Mouse (Mus musculus): ENCODE results near the gene Rims3. TPM values are rescaled to one million over a fixed set of nuclear protein-coding genes. Genes with fewer than 3 reads are reported as not detected.
A peak's percentile ranks its signal among the peaks of the same experiment; 100 is the strongest.

Gene Rims3
- polyA plus RNA-seq (2017; shearing (Covaris generic)), result 1 to 10 TPM in 2 of 3 experiments, under 1 TPM in 1; 0.58 to 1.1 (median 1.0) TPM

GRCm38 (mm10) chr4:120854588-120855319 is at the start of gene Rims3:
Rims3 (plus strand) TSS chr4:120854816.
- peak; percentile 85 for ATAC-seq

- no peak for ATAC-seq
These were observed 48.8 kb upstream of the Rims3 start for GRCm38 (mm10) chr4:120805816-120806215.

DNA sequence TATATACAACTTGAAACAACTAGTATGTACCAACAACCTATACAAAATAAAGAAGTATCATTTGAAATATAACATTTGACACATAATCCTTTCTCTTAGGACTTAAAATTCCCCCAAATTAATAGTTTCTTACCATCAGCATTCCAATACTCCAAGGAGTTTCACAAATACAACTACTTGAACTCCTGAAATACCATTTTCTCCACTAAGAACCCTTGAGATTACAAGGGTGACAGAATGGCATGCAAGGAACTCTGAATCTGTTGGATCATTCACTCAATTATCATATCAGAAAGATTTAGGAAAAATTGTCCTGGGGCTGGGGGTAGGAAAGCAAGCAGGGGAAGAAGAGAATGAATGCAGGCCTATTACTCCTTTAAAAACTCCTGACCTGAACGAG is 40.9 kb upstream of the Rims3 start:
- no peak for ATAC-seq

DNA sequence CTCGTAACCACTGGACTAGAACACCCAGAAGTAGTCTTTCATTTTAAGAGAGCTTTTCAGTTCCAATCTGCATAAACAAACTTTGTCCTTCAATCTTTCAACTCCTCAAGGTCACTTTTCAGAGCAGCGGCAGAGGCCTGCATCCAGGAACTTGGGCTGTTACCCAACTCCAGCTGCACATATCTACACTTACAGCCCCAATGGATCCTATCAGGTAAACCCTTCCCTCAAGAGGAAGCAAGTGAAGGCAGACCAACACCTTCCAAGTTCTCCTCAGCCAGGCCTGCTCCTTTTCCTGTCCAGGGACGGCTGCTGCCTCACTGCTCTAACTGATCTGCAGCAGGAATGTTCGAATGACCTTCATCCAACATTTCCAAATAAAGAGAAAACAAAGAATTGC is 40.4 kb upstream of the Rims3 start:
- no peak for ATAC-seq

- peak; percentile 2 for ATAC-seq
These were observed 39.5 kb upstream of the Rims3 start for GRCm38 (mm10) chr4:120815163-120815562.

- peak; percentile 100 for ATAC-seq
These were observed 38.8 kb upstream of the Rims3 start for GRCm38 (mm10) chr4:120815622-120816334.

DNA sequence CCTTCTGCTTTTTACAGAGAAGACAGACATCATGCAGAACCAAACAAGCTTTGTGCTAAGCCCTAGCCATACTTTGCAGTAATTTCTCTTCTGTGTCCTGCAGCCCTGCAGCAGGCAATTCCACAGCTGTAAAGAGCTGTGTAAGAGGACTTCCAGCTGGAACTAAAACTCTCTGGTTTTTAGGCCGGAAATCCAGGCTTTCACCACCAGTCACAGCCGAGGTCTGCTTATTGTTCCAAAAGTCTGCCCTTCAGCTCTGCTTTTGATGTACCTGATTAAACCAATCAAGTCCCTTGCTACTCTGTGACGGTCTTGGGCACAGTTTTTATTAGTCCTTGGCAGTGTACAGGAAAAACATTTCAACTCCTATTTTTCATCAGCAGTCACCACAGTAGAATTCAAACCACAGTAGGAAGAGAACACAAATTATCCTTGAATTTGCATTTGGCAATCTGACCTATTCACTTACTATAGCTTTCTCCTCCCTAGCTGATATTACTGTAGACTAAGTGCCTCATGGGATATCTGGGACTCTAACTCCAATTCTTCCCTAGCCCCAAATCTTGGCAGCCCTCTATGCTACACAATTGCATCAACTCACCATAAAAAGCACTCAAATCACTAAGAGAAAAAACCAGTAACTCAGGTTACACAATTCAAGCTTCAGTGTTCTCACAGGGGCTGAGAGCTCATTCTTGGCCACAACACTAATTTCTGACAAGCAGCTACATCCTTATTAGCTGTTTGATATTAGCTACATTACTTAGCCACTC is 37.4 kb upstream of the Rims3 start:
- no peak for ATAC-seq

- ATAC-seq, result no peak
These were observed 36.7 kb upstream of the Rims3 start for GRCm38 (mm10) chr4:120817951-120818350.

GRCm38 (mm10) chr4:120819296-120819695 is 35.3 kb upstream of the Rims3 start:
- ATAC-seq, result no peak

GRCm38 (mm10) chr4:120819871-120820270 is 34.7 kb upstream of the Rims3 start:
- no peak for ATAC-seq

DNA sequence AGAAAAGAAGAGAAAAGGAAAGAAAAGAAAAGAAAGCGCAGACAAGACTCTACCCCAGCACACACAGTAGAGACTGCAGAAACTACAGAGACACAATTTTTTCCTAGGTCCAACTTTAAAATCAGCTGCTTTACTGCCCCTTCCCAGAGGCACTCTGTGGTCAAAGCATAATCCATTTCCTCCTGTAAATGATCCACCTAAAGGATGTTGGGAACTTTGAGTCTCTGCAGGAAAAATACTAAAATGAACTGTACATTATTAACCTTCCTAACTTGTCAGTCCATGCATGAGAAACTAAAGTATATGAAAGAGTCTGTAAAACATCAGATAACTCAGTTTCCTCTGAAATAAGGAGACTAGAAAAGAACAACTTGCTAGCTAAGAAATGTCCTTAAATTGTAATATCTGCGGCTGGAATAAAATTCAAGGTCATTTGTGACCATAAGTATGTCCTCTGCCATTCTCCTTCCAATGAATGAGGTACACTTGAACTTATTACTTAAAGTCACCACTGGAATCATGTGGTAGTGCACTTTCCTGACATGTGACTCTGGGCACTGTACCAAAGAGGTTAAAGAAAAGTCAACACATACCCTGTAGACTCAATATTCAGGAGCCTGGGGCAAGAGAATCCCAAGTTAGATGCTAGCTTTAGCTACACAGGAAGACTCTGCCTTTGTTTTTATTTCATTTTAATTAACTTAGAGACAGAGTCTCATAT is 32.3 kb upstream of the Rims3 start:
- ATAC-seq, result no peak

DNA sequence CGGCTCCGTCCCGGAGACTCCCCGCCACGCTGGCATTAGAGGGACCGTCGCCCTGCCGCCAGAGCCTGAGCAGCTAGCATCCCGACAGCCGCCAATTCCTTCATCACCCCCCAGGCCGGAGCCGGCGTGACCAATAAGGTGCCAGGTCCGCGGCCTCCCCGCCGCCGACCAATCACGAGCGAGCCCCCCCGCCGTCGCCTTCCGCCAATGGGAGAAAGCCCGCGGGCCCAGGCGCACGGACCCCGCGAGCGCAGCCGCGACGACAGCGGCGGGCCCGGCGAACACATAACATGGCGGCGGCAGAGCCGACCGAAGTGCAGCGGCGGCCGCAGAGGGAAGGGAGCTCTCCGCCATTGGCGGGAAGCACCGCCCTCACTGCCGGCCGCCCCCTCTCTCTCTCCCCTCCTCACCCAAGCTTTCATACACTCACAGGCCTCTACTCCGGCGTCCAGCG is 29.5 kb upstream of the Rims3 start:
- ATAC-seq, result peak; percentile 67

DNA sequence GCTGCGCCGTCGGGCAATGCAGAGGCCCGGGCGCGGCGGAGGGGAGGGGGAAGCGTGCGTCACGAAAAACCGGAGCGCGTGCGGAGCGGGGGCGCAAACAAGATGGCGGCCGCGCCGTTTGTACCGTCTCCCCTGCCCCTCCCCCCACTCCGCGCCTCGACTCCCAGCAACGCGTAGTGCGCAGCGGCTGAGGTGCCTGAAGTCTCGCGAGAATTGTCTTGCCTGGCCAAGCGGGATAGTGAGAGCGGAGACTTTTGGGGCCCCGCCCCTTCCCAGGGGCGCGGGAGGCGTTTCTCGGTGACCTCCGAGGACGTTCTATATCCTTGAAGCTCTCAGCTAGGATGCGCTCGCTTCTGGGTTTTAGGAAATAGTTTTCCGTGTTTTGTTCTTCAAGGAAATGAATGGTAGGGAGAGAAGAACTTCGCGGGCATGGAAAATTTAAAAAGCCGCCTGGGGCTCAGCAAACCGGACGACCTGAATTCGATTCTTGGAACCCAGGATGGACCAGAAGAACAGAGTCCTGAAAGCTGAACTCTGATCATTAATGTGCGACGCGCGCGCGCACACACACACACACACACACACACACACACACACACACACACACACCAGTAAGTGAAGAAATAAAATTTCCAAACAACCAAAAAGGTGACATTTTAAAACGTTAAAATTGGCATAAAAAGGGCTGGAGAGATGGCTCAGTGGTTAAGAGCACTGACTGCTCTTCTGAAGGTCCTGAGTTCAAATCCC is 28.9 kb upstream of the Rims3 start:
- peak; percentile 92 for ATAC-seq

DNA sequence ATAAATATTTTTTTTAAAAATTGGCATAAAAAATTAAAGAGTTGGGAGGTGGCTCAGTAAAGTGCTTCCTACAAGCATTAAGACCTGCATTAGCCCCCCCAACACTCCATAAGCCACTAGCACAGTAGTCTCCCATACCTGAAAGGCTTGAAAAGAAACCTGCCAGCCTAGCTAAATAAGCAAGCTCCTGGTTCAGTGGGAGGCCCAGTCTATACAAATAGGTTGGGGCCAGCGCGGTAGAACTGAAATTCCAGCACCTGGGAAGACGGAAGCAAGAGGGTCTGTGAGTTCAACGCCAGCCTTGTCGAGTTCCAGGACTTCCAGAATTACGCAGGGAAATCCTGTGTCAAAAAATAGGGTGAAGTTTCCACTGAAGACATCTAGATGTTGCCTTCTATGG is 28.2 kb upstream of the Rims3 start:
- ATAC-seq, result no peak

GRCm38 (mm10) chr4:120830767-120831166 is 23.8 kb upstream of the Rims3 start:
- ATAC-seq, result no peak

DNA sequence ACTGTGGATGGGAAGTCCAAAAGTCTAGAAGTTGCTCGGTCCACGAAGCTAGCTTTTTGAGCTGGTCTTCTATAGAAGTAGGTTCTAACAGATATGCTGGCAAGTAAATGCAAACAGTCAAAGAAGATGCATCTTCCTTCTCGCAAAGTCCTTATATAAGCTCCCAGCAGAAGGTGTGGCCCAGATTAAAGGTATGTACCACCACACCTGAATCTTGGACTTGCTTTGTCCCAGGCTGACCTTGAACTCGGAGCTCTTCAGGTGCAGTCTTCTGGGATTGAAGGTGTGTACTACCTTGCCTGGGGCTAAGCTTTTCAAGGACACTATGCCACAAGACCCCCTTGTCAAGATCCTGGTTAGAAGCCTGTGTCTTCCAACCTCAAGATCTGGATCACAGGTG is 23.1 kb upstream of the Rims3 start, which contains the start of gene Nfyc:
Nfyc (minus strand) TSS at position 101 of the 400 bp plus-strand sequence.
- ATAC-seq, result no peak

- ATAC-seq, result no peak
These were observed 13.3 kb upstream of the Rims3 start for GRCm38 (mm10) chr4:120841342-120841741.

- ATAC-seq, result no peak
These were observed 10.1 kb upstream of the Rims3 start for GRCm38 (mm10) chr4:120844423-120845082.

DNA sequence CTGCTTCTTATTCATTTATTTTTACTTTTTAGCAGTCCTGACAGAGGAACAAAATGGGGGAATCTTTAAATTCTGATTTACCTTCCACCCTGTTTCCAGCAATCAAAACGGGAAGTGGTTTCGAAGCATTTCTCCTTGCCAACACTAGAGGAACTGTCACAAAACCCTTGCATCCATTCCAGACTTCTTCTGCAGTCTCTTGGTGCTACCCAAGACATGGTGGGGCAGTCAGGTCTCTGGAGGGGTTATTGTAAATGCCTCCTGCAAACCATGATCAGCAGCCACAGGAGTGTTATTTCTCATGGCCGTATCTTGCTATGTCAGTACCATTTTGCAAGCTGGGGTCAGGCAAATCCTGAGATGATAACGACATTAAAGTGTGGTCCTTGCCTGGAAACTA is 9.5 kb upstream of the Rims3 start:
- ATAC-seq, result no peak

DNA sequence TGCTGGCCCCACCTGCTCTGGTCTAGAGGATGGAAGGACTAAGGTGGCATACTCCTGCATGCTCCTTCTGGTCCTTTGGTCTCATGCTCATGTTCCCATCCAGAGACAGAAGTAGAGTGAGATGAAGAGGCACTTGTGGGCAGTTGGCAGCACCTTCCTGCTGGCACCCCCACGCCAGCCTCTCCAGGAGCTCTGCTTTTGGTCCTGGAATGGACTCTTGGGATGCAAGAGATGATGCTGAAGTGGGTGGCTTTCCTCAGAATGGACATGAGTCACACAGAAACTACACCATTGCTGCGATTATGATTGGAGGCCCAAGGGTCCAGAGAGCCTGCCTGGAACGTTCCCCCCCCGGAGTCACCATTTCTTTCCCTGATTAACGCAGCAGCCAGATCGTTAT is 5.7 kb upstream of the Rims3 start:
- ATAC-seq, result no peak

DNA sequence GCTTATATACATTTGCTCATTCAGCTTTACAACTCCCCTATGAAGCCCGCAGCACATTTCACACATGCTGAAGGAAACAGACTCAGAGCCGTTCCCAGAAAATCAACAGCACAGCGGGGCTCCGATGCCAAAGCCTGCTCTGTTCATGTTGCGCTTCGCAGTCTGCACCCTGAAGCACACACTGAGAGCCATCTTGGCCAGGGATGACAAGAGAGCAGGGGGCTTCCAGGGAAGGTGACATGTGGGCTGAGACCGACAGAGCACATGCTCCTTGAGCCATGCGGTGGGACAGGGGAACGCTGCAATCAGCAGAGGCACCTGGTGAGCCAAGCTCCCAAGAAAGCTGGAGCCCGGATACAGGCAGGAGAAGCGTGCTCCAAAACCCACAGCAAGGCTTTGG is 5.2 kb upstream of the Rims3 start:
- no peak for ATAC-seq
